Mouse (Mus musculus) myocyte (in vitro differentiated cells): ENCODE results near the gene Tmprss3.

Source experiments
- TCF12 ChIP-seq: IDR thresholded peaks from one replicate; pipeline ENCODE4 v1.6.1; 2011; ENCODE audit warnings: mild to moderate bottlenecking, control low read depth; ENCODE audit not compliant: poor library complexity, insufficient read depth, severe bottlenecking
- USF1 ChIP-seq: IDR thresholded peaks from one replicate; pipeline ENCODE4 v1.6.1; 2011; ENCODE audit warnings: low read depth, mild to moderate bottlenecking, control low read depth, moderate library complexity

- TF ChIP-seq TCF12, result no peak
- TF ChIP-seq USF1, result no peak
These were observed 36.2 kb downstream of the Tmprss3 start for GRCm38 (mm10) chr17:31162607-31163006.
